Mouse (Mus musculus): Measurements from ENCODE around the gene Stxbp4. TPM values are rescaled to one million over a fixed set of nuclear protein-coding genes. Genes with fewer than 3 reads are reported as not detected.
A peak's percentile ranks its signal among the peaks of the same experiment; 100 is the strongest.

Stxbp4 gene
- polyA plus RNA-seq (2012; rRNA removed): 8.1 and 8.8 TPM in 2 replicates

DNA sequence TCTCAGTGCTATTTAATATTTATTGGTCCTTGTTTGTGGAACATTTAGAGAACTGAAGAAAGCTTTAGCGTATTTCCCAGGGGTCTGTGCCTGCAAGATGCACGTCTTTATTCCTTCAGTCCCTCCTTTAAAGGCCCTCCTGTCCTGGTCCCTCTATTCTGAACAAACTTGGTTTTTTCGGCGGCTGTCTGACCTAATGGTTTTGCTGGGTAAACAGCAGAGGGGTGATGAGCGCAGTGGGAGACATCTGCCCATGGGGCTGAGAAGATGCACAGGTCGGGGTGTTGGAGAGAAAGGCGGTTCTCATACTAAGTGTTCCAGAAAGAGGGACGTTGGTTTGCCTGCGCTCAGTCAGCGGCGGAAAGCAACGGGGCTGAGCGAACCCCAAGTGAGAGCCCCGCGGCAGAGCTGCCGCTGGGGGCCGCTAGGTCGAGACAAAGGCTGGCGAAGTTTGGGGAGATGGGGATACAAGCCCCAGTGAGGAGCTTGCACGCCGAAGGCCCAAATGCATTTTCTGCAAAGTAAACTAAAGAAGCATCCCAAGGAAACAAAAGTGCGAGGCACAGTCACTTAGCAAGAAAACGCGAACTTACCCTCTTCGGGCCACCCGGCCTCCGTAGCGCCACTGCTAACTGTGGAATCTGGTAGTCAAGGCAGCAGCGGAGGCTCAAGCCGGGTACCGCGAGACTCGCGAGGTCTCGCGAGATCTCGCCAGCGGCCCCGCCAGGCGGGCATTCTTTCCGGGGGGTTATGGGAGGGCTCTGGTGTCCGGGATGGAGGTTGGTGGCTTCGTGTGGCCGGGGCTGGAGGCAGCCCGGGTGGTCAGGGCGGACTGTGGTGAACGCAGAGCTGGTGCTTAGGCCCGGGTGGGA lies at the start of gene Stxbp4, which contains the start of gene Cox11:
Gene Stxbp4 (minus strand): TSS at position 645 of the 872 bp plus-strand sequence.
Gene Cox11 (plus strand): TSS at position 734 of the 872 bp plus-strand sequence.
- peak; percentile 92 to 94 for DNase-seq (ENCODE audit: extremely low spot score in 1 of 2, low spot score in 1 of 2)

GRCm38 (mm10) chr11:90687040-90687439 lies 49.2 kb upstream of the Stxbp4 start:
- DNase-seq (ENCODE audit: extremely low spot score in 1 of 2, low spot score in 1 of 2): no peak

GRCm38 (mm10) chr11:90686287-90687025 lies 48.6 kb upstream of the Stxbp4 start:
- no peak for DNase-seq (ENCODE audit: extremely low spot score in 1 of 2, low spot score in 1 of 2)

- DNase-seq (ENCODE audit: extremely low spot score in 1 of 2, low spot score in 1 of 2): no peak
Measured at GRCm38 (mm10) chr11:90685196-90685595, 47.3 kb upstream of the Stxbp4 start.

DNA sequence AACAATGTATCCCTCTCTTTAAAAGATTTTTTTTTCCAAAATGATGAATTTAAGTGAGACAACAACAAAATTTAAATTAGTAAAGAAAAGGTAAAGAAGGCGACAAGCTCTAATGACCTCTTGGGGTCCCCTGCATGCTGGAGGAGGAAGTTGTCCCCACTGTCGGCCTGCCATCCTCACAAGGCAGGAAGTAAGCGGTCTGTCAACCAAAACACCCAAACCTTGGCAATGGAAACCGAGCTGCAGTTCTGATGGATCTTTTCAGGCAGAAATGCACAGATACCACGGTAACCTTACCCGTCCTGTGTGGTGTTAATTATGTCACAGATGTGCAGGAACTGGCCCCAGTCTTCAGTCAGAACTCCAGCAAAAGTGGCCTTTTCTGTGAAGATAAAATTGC lies 46.9 kb upstream of the Stxbp4 start:
- DNase-seq (ENCODE audit: extremely low spot score in 1 of 2, low spot score in 1 of 2): no peak

GRCm38 (mm10) chr11:90681171-90681570 lies 43.3 kb upstream of the Stxbp4 start:
- no peak for DNase-seq (ENCODE audit: extremely low spot score in 1 of 2, low spot score in 1 of 2)

GRCm38 (mm10) chr11:90678582-90678981 lies 40.7 kb upstream of the Stxbp4 start:
- no peak for DNase-seq (ENCODE audit: extremely low spot score in 1 of 2, low spot score in 1 of 2)

DNA sequence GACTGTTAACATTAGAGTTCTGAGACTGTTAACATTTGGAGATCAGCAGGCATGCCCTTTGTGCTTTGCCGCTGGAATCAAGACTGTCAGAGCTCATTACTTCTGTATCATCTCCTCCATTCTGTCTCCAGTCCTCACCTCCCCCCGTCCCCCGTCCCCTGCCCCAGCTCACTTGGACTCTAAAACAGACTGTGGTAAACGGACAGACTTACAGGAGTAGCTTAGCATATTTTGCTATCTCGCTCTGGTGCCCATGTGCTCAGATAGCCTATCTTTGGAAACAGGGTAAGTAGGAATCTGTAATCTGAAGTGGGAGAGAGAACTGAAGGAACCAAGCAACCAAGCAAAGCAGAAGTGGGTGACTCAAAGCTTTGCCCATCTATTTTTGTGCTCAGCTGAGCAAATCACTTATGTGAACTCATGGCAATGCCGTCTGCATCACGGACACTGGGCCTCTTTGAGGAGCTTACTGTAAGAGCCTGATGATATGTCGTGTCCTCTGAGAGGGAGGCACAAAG lies 39.9 kb upstream of the Stxbp4 start:
- peak; percentile 45 to 67 for DNase-seq (ENCODE audit: extremely low spot score in 1 of 2, low spot score in 1 of 2)

GRCm38 (mm10) chr11:90677027-90677426 lies 39.1 kb upstream of the Stxbp4 start:
- DNase-seq (ENCODE audit: extremely low spot score in 1 of 2, low spot score in 1 of 2): no peak

GRCm38 (mm10) chr11:90675479-90676110 lies 37.7 kb upstream of the Stxbp4 start:
- DNase-seq (ENCODE audit: extremely low spot score in 1 of 2, low spot score in 1 of 2): no peak

GRCm38 (mm10) chr11:90667325-90667724 lies 29.4 kb upstream of the Stxbp4 start:
- no peak for DNase-seq (ENCODE audit: extremely low spot score in 1 of 2, low spot score in 1 of 2)

DNA sequence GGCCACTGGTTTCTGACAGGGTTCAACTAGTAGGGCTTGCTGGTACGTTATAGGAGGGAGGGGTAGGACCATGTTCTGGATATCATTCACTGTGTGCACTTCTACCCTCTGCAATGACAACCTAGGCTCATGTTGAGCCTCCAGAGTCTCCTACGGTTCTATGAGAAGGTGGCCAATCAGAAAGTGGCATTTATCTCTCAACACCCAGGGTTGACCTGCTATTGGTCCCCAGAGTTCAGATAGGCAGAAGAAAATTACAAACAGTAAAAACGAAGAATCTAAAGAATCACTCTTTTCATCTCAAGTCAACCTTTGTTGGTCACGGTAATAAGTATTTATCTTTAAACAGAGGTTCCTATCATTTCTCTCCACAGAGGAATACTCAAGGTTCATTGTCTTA lies 29.0 kb upstream of the Stxbp4 start:
- DNase-seq (ENCODE audit: extremely low spot score in 1 of 2, low spot score in 1 of 2): no peak

- no peak for DNase-seq (ENCODE audit: extremely low spot score in 1 of 2, low spot score in 1 of 2)
Measured at GRCm38 (mm10) chr11:90666144-90666757, 28.4 kb upstream of the Stxbp4 start.

GRCm38 (mm10) chr11:90665161-90665560 lies 27.3 kb upstream of the Stxbp4 start:
- peak in 1 of 2 experiments; percentile 49 for DNase-seq (ENCODE audit: extremely low spot score in 1 of 2, low spot score in 1 of 2)

- DNase-seq (ENCODE audit: extremely low spot score in 1 of 2, low spot score in 1 of 2): no peak
Measured at GRCm38 (mm10) chr11:90664345-90664986, 26.6 kb upstream of the Stxbp4 start.

DNA sequence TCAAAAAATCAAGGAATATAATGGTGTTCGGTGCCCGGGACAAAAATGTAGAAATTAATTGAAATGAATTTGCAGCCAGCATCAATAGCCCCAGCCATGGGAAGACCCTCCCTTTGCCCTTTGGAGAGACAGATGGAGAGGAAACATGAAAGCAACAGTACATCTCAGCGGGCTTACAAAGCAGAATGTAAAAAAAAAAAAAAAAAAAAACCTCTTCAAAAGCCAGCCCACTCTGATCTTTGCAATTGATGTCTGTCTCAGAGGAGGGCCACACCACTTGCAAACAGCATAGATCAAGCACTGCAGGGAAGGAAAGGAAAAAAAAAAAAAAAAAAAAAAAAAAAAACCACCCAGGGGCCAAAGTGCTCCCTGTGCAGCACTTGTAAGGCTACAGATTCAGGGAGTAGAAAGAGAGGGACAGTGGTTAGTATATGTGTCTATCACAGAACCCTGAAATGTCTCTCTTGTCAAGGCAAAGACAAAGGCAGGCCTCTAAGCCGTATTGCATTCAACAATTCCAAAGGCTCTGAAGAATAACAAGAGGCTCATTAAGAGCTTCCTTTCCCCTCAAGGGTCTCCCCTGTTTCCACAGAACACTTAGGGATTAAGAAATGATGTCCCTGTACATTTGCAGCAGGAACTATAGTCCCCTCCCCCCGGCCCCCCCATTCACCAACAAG lies 25.9 kb upstream of the Stxbp4 start:
- no peak for DNase-seq (ENCODE audit: extremely low spot score in 1 of 2, low spot score in 1 of 2)

- DNase-seq (ENCODE audit: extremely low spot score in 1 of 2, low spot score in 1 of 2): no peak
Measured at GRCm38 (mm10) chr11:90663052-90663451, 25.2 kb upstream of the Stxbp4 start.

GRCm38 (mm10) chr11:90660662-90661061 lies 22.8 kb upstream of the Stxbp4 start:
- DNase-seq (ENCODE audit: extremely low spot score in 1 of 2, low spot score in 1 of 2): no peak

DNA sequence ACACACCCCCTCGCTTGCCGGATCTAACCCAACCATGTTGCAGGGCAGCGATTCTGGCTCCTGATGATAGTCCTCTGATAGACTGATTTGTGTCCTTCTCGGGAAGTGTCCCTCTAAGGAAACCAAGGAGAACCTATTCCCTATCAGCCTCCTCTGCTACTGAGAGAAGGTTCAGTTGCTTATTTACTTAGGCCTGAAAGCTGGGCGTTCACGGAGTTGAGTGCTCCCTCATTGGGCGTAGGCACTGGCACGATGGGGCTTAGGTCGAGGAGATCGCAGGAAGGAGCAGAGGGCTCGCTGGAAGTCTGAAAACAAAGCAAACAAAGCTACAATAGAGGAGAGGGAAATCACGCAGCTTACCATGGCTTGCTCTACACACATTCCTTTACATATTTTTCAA lies 19.6 kb upstream of the Stxbp4 start:
- DNase-seq (ENCODE audit: extremely low spot score in 1 of 2, low spot score in 1 of 2): no peak
